Mouse (Mus musculus) right cerebral cortex, postnatal 4 days (tissue): Measurements from ENCODE around the gene Hace1.

Source experiments
- DNase-seq: peaks from one replicate; pipeline ENCODE4 v3.0.0-alpha.2; 2022

Gene Hace1

DNA sequence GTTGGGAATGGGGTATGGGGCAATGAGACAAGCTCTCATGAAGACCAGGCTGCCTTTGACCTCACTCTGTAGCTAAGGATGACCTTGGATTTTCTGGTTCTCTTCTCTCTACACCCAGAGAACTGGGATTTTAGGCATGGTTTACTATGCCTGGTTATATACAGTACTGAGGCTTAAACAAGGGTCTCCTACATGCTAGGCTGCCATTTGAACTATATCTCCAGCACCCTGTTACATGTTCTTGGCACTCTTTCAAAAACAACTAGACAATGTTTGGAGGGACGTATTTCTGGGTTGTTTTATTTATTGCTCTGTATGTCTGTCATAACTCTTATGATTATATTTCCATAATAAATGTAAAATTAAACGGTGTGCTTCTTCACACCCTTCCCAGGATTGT, 129.2 kb downstream of the Hace1 start:
- no peak for DNase-seq

DNA sequence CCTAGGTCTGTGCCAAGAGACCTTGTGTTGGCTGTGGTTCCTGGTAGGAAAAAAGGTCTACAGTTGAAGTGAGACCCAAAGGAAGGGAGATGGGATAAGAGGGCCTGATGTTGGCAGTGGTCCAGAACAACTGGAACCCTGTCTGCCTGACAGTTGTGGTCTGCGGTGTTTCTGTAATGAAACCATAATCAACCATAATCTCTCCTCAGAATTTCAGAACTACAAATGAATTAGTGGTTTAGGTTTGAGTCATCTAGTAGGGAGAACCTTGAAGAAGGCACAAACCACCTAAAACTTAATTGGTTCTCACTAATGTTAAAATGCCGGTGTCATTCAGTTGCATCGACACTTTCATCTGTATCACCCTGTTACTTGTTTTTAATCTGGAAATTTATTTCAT, 133.2 kb downstream of the Hace1 start:
- no peak for DNase-seq

DNA sequence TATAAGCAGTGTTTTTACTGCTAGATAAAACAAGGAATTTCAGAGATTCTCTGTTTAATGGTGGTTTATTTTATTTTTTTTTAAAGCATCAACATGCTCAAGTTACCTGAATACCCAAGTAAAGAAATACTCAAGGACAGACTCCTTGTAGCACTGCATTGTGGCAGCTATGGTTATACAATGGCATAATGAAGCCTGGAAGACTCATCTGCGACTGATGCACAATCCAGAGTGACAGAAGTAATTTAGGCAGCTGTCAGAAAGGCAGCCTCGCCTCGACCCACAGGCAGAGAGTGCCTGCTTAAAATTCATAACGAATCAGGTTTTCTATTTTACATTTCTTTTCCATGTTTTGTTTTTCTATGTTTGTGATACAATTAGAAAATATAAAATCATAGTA, 133.7 kb downstream of the Hace1 start:
- DNase-seq = no peak
